ENCODE assay signal across 20 mouse cellular contexts in genomic region chr2:146314751-146315150, GRCm38 (mm10).
A peak's percentile ranks its signal among the peaks of the same experiment; 100 is the strongest.
DNase-seq lines count a peak whose midpoint lies in the region; ATAC-seq and TF ChIP-seq lines count a peak whose summit lies in the region.
"Had no signal": no experiment of that assay in that cellular context is flagged by ENCODE, and none has a peak within 500 bp of the region (broad histone marks: within the 10 kb centered on the region; RNA-seq: fewer than 3 reads in every experiment).

No protein-coding gene starts in this region.

- no peak for TF ChIP-seq EP300 in MEL (IDR thresholded peaks at IDR 0.05; ENCODE audit: low read depth in 1 of 2, low read length in 2 of 2)

- H3K4me1 ChIP-seq in MEL (ENCODE audit: control insufficient read depth in 1 of 2, insufficient read depth in 2 of 2, low read length in 2 of 2) = no peaks in the 10 kb centered on the region
- H3K4me1 ChIP-seq in kidney, embryonic 14.5 days (ENCODE audit: control insufficient read depth, insufficient read depth, low read length) = no peaks in the 10 kb centered on the region
- no peaks in the 10 kb centered on the region for H3K4me1 ChIP-seq in forebrain, embryonic 11.5 days (replicated peaks; ENCODE audit: control insufficient read depth, insufficient read depth, low read length)
- H3K4me1 ChIP-seq: heart, embryonic 10.5 days had no signal

- H3K27ac ChIP-seq in MEL (ENCODE audit: control insufficient read depth, low read depth, low read length) = no peak overlapping the region
- H3K27ac ChIP-seq in kidney, embryonic 14.5 days (ENCODE audit: low read depth, low read length) = no peak overlapping the region
- no peak overlapping the region for H3K27ac ChIP-seq in forebrain, embryonic 11.5 days (ENCODE audit: low read depth, low read length)
- H3K27ac ChIP-seq: heart, embryonic 10.5 days; hindbrain, embryonic 14.5 days; left cerebral cortex, adult 2 months; liver, embryonic 14.5 days; lung, embryonic 15.5 days had no signal

- no peaks in the 10 kb centered on the region for H3K9me3 ChIP-seq in MEL (replicated peaks; ENCODE audit: insufficient read depth, low read length)
- H3K9me3 ChIP-seq in kidney, embryonic 14.5 days (ENCODE audit: control insufficient read depth, low read length) = no peaks in the 10 kb centered on the region
- no peaks in the 10 kb centered on the region for H3K9me3 ChIP-seq in forebrain, embryonic 11.5 days (ENCODE audit: control insufficient read depth, low read length)
- H3K9me3 ChIP-seq: heart, embryonic 10.5 days; lung, embryonic 15.5 days had no signal

- H3K79me2 ChIP-seq in MEL (ENCODE audit: control insufficient read depth, insufficient read depth, low read length, poor library complexity) = no peaks in the 10 kb centered on the region

- H3K9ac ChIP-seq in MEL (ENCODE audit: control insufficient read depth, low read depth, low read length, poor library complexity, severe bottlenecking) = no peak overlapping the region
- H3K9ac ChIP-seq in kidney, embryonic 14.5 days (ENCODE audit: low read depth, low read length) = no peak overlapping the region
- H3K9ac ChIP-seq in forebrain, embryonic 11.5 days (ENCODE audit: low read length) = no peak overlapping the region
- H3K9ac ChIP-seq: hindbrain, embryonic 14.5 days; liver, embryonic 14.5 days; lung, embryonic 15.5 days had no signal

- no peak for TF ChIP-seq CTCF in MEL (IDR thresholded peaks at IDR 0.05 in 2 of 3, conservative IDR thresholded peaks at IDR 0.05 in 1 of 3; ENCODE audit: control insufficient read depth in 1 of 3, insufficient read depth in 1 of 3, low read depth in 2 of 3, low read length in 3 of 3, poor library complexity in 1 of 3, severe bottlenecking in 1 of 3)

- H3K4me2 ChIP-seq in kidney, embryonic 14.5 days (replicated peaks; ENCODE audit: low read depth, low read length) = no peak overlapping the region
- H3K4me2 ChIP-seq in forebrain, embryonic 11.5 days (ENCODE audit: low read depth, low read length, severe bottlenecking) = no peak overlapping the region
- H3K4me2 ChIP-seq: hindbrain, embryonic 14.5 days; lung, embryonic 15.5 days had no signal

- 57% methylated on average over 5 of the region's 5 CpGs for WGBS in kidney, embryonic 14.5 days
- WGBS in forebrain, embryonic 11.5 days = 80% methylated on average over 5 of the region's 5 CpGs

- no peaks in the 10 kb centered on the region; a peak in 1 of 4 replicates for H3K36me3 ChIP-seq in MEL (ENCODE audit: control insufficient read depth in 1 of 2, insufficient read depth in 2 of 2, low read length in 2 of 2)
- no peaks in the 10 kb centered on the region for H3K36me3 ChIP-seq in kidney, embryonic 14.5 days (ENCODE audit: control insufficient read depth, insufficient read depth, low read length)
- no peaks in the 10 kb centered on the region for H3K36me3 ChIP-seq in forebrain, embryonic 11.5 days (ENCODE audit: control insufficient read depth, insufficient read depth, low read length)
- H3K36me3 ChIP-seq: heart, embryonic 10.5 days; lung, embryonic 15.5 days had no signal

- ATAC-seq in kidney, embryonic 14.5 days (ENCODE audit: low FRiP score, low TSS enrichment) = peak; percentile 57; the same call in 1 of the 2 replicates
- no peak for ATAC-seq in forebrain, embryonic 11.5 days (replicated peaks; ENCODE audit: low FRiP score)
- ATAC-seq: forebrain, embryonic 14.5 days had no signal

- no peak overlapping the region for H3K4me3 ChIP-seq in MEL (ENCODE audit: control insufficient read depth in 1 of 2, insufficient read depth in 1 of 2, low read depth in 2 of 2, low read length in 2 of 2)
- H3K4me3 ChIP-seq in kidney, embryonic 14.5 days (ENCODE audit: low read length) = no peak overlapping the region
- H3K4me3 ChIP-seq in forebrain, embryonic 11.5 days (ENCODE audit: low read depth, low read length) = no peak overlapping the region
- H3K4me3 ChIP-seq: heart, embryonic 10.5 days; left cerebral cortex, adult 2 months; lung, embryonic 15.5 days had no signal

- peak; percentile 65 to 67 for DNase-seq in cerebellum, postnatal 10 days
- no peak for DNase-seq in cerebellum, adult 11-12 months
- peak; percentile 11 for DNase-seq in MEL (ENCODE audit: low read depth, low spot score)
- peak; percentile 25 to 35 for DNase-seq in kidney, postnatal 36 days
- no peak for DNase-seq in spleen, postnatal 36 days (ENCODE audit: low spot score in 2 of 2)
- no peak for DNase-seq in forebrain, embryonic 11.5 days (ENCODE audit: low spot score)
- DNase-seq: adrenal gland, postnatal 25 days; cerebellum, adult 18-20 months; cerebellum, postnatal 36 days; embryo, embryonic 11 days; heart, postnatal 4 days; lung, postnatal 4 days; thymus, postnatal 14 days had no signal

- H3K27me3 ChIP-seq in MEL (ENCODE audit: control insufficient read depth in 1 of 2, insufficient read depth in 2 of 2, low read length in 2 of 2) = no peaks in the 10 kb centered on the region
- H3K27me3 ChIP-seq in kidney, embryonic 14.5 days (ENCODE audit: control insufficient read depth, insufficient read depth, low read length) = no peaks in the 10 kb centered on the region
- H3K27me3 ChIP-seq in forebrain, embryonic 11.5 days (ENCODE audit: control insufficient read depth, insufficient read depth, low read length) = no peaks in the 10 kb centered on the region
- H3K27me3 ChIP-seq: lung, embryonic 15.5 days had no signal

- TF ChIP-seq POLR2A in MEL (IDR thresholded peaks at IDR 0.05; ENCODE audit: control insufficient read depth in 1 of 2, insufficient read depth in 1 of 2, low read depth in 1 of 2, low read length in 2 of 2, poor library complexity in 1 of 2) = no peak

- no peak for TF ChIP-seq RAD21 in MEL (IDR thresholded peaks at IDR 0.05; ENCODE audit: low read depth, low read length)

TF ChIP-seq in MEL, 35 proteins besides CTCF, POLR2A, EP300 and RAD21:
- TF ChIP-seq GATA1 (IDR thresholded peaks at IDR 0.05; ENCODE audit: low read depth, low read length) (0 out of 2 replicates have a peak, but pooled peaks have one; percentile 13), TBP (IDR thresholded peaks at IDR 0.05; ENCODE audit: low read depth, low read length) (no peak), USF2 (IDR thresholded peaks at IDR 0.05; ENCODE audit: borderline replicate concordance in 1 of 2, insufficient read depth in 1 of 2, low read depth in 1 of 2, low read length in 2 of 2) (no peak), RCOR1 (IDR thresholded peaks at IDR 0.05; ENCODE audit: low read depth, low read length) (no peak)

Comparison
In these comparisons a context has a peak if more than half of its experiments do, and no peak if none do; other contexts are left out.
1. DNase-seq: peak in cerebellum, postnatal 10 days (2 of 2), MEL (single experiment) and kidney, postnatal 36 days (2 of 2); none in cerebellum, adult 11-12 months (single experiment), spleen, postnatal 36 days (0 of 2) and forebrain, embryonic 11.5 days (single experiment).